Mouse (Mus musculus) bone marrow macrophage, adult 2 months (primary cell): ENCODE data around the gene Pard3. TPM values are rescaled to one million over a fixed set of nuclear protein-coding genes. Genes with fewer than 3 reads are reported as not detected.

Experiments used
- H3K27ac ChIP-seq: 2 replicates; pipeline ENCODE4 v1.5.1; 2012; ENCODE audit warnings: low read depth, low read length; ENCODE audit not compliant: insufficient read depth
- H3K4me1 ChIP-seq: 2 replicates; pipeline ENCODE4 v1.6.1; 2012; ENCODE audit warnings: low read length; ENCODE audit not compliant: control insufficient read depth, insufficient read depth
- H3K4me3 ChIP-seq: 2 replicates; pipeline ENCODE4 v1.5.1; 2012; ENCODE audit warnings: mild to moderate bottlenecking, low read length, moderate library complexity; ENCODE audit not compliant: insufficient read depth
- CTCF ChIP-seq: IDR thresholded peaks from 2 replicates; pipeline ENCODE4 v1.5.1; 2012; ENCODE audit warnings: low read depth, mild to moderate bottlenecking, low read length, moderate library complexity
- POLR2A ChIP-seq: IDR thresholded peaks from 2 replicates; pipeline ENCODE4 v1.6.1; 2012; ENCODE audit warnings: mild to moderate bottlenecking, low read depth, low read length, borderline replicate concordance
- polyA plus RNA-seq: library from polyadenylated mRNA; stranded (reverse); fragments of >200 nt; gene quantifications from 2 replicates; pipeline ENCODE4 v1.2.4, GENCODE M21; 2012; ENCODE audit not compliant: missing spikeins, insufficient read depth, insufficient read length

Gene Pard3
- polyA plus RNA-seq, 1 experiment, result 0.11 TPM

GRCm38 (mm10) chr8:127220615-127221014 is 156.9 kb downstream of the Pard3 start:
- H3K27ac ChIP-seq, result no peak overlapping the region
- TF ChIP-seq CTCF (no peak), POLR2A (no peak)
- H3K4me3 ChIP-seq, result no peak overlapping the region
- H3K4me1 ChIP-seq, result no peaks in the 10 kb centered on the region

- H3K4me3 ChIP-seq, result no peak overlapping the region
- TF ChIP-seq CTCF, result no peak
- no peak for TF ChIP-seq POLR2A
- no peaks in the 10 kb centered on the region for H3K4me1 ChIP-seq
- H3K27ac ChIP-seq, result no peak overlapping the region
These were observed 158.7 kb downstream of the Pard3 start for GRCm38 (mm10) chr8:127222361-127222760.

GRCm38 (mm10) chr8:127226996-127227395 is 163.3 kb downstream of the Pard3 start:
- Histone ChIP-seq H3K4me1 (no peaks in the 10 kb centered on the region), H3K27ac (no peak overlapping the region), H3K4me3 (no peak overlapping the region)
- TF ChIP-seq POLR2A, result no peak
- no peak for TF ChIP-seq CTCF

- no peak for TF ChIP-seq CTCF
- no peaks in the 10 kb centered on the region for H3K4me1 ChIP-seq
- no peak overlapping the region for H3K4me3 ChIP-seq
- no peak overlapping the region for H3K27ac ChIP-seq
These were observed 163.7 kb downstream of the Pard3 start for GRCm38 (mm10) chr8:127227407-127227806.

- no peak for TF ChIP-seq POLR2A
- no peak for TF ChIP-seq CTCF
- no peaks in the 10 kb centered on the region for H3K4me1 ChIP-seq
- no peak overlapping the region for H3K4me3 ChIP-seq
- H3K27ac ChIP-seq, result no peak overlapping the region
These were observed 165.9 kb downstream of the Pard3 start for GRCm38 (mm10) chr8:127229325-127230232.

- no peak overlapping the region for H3K27ac ChIP-seq
- no peak for TF ChIP-seq CTCF
- TF ChIP-seq POLR2A, result no peak
These were observed 166.5 kb downstream of the Pard3 start for GRCm38 (mm10) chr8:127230233-127230595.

GRCm38 (mm10) chr8:127243351-127243750 is 179.7 kb downstream of the Pard3 start:
- H3K4me1 ChIP-seq, result peaks cover 18% of the 10 kb centered on the region
- H3K4me3 ChIP-seq, result no peak overlapping the region
- TF ChIP-seq CTCF, result no peak
- no peak for TF ChIP-seq POLR2A
- no peak overlapping the region for H3K27ac ChIP-seq

More at GRCm38 (mm10) chr8:127230233-127230595, 166.5 kb downstream of the Pard3 start:
- Histone ChIP-seq H3K4me1 (no peaks in the 10 kb centered on the region), H3K4me3 (no peak overlapping the region)

- H3K4me1 ChIP-seq, result peaks cover 18% of the 10 kb centered on the region
- H3K4me3 ChIP-seq, result no peak overlapping the region
- no peak overlapping the region for H3K27ac ChIP-seq
- TF ChIP-seq POLR2A (no peak), CTCF (no peak)
These were observed 180.1 kb downstream of the Pard3 start for GRCm38 (mm10) chr8:127243841-127244240.

- Histone ChIP-seq H3K27ac (no peak overlapping the region), H3K4me1 (no peaks in the 10 kb centered on the region), H3K4me3 (no peak overlapping the region)
- no peak for TF ChIP-seq CTCF
- TF ChIP-seq POLR2A, result no peak
These were observed 187.1 kb downstream of the Pard3 start for GRCm38 (mm10) chr8:127250746-127251145.

GRCm38 (mm10) chr8:127251476-127251875 is 187.8 kb downstream of the Pard3 start:
- Histone ChIP-seq H3K27ac (no peak overlapping the region), H3K4me3 (no peak overlapping the region), H3K4me1 (no peaks in the 10 kb centered on the region)
- TF ChIP-seq CTCF (no peak), POLR2A (no peak)

- H3K27ac ChIP-seq, result no peak overlapping the region
- H3K4me1 ChIP-seq, result no peaks in the 10 kb centered on the region
- no peak for TF ChIP-seq POLR2A
- TF ChIP-seq CTCF, result no peak; the same call in 1 of the 2 replicates
- no peak overlapping the region for H3K4me3 ChIP-seq
These were observed 188.3 kb downstream of the Pard3 start for GRCm38 (mm10) chr8:127251985-127252384.
